Mouse (Mus musculus) right cerebral cortex, adult 18-20 months (tissue): ENCODE results near the gene Nfix.

Source experiments
- DNase-seq: peaks from one replicate; pipeline ENCODE4 v3.0.0; 2022; ENCODE audit warnings: mixed read lengths

The Nfix gene

DNA sequence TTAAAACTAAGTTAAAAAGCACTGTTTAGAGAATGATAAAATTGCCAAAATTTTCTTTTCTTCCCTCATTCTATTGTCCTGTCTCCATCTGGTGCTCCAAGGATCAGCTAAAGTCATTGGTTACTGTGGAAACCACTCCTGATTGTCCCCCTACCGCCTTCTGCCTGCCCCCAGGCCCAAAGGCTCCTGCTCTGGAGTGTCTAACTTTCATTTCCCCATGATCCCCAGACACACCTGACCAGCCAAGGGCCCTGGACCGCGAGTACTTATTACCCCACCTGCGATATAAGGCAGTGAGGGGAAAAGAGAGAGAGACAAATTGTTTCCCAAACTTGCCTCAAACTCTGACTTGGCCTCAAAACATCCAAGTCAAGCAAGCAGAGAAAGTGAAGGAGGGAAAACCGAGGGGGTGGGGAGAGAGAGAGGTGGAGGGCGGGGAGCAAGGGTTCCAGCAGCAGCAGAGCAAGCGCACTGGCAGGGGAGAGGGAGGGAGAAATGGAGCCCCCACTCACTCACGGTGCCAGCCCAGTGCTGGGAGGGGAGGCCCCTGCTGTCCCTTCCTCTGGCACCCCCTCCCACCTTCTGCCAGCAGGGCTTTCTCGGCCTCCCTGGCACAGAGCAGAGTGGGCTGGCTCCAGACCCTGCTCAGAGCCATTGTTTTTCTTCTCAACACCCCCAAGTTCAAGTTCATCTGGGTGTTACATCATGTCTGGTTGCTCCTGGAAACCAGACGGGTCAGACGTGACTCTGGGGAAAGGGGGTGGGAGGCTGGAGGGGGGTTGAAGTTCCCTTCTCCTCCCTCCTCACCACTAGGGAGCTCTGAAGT lies 88.0 kb downstream of the Nfix start:
- no peak for DNase-seq

DNA sequence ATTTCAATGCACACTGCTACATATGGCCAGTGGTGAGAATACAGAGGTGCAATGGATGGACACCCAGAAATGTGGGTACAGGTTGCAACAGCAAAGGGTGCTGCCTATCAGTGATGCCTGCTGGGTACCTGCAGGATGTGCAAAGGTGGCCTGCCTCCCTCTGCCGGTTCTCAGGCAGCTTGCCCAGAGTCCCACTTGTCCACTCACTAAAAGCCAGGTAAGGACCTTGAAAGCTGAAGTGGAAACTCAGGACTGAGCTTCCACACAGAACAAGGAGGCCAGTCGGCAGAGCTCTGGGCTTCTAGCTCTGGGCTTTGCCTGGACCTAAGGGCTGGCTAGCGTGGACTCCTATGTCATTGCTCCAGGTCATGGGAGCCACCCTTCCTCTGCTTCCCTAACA lies 88.8 kb downstream of the Nfix start:
- no peak for DNase-seq

DNA sequence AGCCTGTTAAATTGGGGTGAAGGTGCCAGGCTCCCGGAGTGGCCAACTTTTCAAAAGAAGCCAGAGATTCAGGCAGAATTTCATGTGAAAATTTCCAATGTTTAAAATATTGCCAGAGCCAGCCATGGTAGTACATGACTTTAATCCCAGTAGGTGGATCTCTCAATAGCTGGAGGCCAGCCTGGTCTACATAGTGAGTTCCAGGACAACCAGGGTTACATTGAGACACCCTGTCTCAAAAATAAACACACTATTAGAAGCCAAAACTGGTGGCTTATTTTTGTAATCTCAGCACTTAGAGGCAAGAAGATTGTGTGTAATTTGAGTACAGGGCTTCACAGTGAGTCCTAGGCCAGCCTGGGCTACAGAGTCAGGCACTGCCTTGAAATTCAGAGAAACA lies 90.2 kb downstream of the Nfix start:
- DNase-seq: no peak

DNA sequence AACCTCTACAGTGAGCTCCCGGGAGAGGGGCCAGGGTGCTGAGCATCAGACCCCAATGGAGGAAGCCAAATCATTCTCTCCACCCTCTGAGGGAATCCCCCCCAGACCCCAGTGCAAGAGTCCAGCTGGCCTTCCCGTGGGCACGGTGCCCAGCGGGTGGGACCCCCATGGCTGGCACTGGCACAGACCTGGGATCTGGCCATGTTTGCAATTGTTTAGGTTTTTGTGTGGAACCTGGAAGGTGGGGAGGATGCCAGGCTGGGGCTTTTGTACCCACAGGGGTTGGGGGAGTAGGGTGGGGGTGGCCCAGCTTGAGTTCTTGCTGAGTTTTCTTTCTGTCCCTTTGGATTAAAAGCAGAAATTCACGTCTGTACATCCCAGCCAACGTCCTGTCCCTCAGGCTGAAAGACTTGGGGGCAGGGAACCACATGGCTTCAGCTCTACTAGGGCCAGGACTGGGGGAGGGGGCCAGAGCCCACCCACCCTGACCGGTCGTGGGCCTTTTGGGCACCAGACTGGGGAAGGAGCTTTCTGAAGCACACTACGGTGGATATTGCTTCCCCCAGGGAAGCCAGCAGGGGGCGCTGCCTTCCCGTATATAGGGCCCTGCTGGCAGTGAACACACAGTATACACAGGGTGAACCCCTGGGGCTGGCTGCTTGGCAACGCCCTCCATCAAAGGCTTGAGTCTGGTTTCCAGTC lies 91.2 kb downstream of the Nfix start:
- peak; percentile 81 for DNase-seq

DNA sequence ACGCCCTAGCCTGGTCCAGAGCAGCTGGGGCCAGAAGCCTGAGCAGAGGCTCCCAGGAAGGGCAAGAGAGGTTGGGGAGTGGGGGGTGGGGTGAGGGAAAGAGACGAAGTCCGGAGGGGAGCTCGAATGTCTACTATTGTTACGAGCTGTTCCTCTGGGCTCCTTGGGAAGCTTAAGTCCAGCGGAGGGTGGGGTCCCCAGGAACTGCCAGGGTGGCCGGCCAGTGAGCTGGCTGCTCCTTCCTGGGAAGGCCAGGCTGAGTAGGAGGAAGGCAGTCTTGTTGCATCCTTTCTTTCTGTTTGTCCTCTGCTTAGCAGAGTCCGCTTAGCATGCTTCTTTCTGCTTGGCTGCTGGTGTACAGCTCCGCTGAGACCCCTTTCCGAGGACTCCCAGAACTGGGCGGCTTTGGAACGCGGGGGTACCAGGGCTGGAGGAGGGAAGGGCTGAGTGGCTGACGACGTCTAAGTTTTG lies 92.0 kb downstream of the Nfix start:
- DNase-seq: no peak

DNA sequence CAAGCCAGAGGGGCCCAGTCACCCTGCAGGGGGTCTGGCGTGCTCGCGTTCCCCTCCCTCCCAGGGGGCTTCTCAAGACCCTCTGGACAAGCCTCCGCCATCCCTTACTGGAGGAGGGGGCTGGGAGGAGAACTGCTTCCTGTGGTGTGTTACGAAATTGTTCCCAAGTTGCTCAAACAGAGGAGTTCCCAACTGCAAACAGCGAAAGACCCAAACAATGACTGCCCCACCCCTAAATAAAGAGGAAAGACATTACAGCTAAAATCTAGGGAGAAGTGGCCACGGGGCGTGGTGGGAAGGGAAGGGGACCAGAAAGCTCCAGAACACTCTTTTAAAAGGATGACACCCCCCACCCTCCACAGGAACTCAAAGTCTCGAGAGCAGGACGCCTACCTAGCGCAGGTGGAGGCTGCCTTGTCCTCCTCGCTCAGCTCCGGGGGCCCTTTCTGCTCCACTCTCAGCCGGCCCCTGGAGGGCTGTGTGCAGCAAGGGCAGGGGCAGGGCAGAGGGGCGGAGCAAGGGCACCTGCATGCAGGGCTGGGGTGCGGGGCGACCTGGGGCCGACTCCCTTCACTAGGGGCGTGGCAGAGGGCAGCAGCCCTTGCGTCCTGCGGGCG lies 92.8 kb downstream of the Nfix start:
- no peak for DNase-seq

DNA sequence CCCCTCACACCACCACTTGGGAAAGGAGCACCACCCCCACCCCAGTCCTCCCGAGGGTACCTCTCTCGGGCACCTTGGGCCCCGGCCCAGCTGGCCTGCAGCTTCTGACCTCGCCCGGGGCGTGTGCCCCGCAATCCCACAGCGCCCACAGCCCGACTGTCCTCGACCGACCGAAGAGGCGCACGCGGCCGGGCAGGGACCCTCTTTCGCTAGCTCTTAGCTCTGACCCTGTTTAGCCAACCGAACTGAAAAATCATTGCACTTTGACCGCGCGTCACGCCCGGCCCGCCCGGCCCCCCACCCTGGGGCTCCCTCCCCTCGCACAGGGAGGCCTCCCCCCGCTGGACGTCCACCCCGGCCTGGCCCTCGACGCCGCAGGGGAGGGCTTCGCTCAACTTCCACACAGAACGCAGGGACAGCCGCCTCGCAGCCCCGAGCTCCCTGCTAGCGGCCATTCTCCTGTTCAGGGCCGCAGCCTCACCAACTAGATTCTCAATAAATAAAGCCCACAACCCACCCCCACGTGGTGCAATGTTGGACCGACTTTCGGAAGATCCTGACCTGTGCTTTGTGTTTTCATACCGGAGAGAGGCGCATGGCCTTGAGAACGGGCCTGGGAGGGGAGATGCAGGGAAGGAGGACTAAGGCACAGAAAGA lies 93.4 kb downstream of the Nfix start:
- DNase-seq: no peak

DNA sequence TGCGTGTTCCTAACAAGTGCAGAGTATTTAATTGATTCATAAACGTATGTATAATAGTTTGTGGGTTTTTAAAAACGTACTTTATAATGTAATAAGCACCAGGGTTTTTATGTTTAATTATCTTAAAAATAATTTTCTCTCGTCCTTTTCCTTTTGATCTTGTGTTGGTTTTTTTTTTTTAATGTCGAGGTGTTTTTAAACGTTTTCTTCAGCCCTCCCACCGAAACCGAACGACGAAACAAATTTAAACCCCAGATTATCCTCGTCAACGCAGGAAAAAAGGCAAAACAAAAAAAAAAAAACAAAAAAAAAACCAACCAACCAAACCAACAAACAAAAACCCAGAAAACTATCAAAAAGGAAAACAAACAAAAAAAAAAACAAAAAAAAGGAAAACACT lies 94.2 kb downstream of the Nfix start:
- no peak for DNase-seq

DNA sequence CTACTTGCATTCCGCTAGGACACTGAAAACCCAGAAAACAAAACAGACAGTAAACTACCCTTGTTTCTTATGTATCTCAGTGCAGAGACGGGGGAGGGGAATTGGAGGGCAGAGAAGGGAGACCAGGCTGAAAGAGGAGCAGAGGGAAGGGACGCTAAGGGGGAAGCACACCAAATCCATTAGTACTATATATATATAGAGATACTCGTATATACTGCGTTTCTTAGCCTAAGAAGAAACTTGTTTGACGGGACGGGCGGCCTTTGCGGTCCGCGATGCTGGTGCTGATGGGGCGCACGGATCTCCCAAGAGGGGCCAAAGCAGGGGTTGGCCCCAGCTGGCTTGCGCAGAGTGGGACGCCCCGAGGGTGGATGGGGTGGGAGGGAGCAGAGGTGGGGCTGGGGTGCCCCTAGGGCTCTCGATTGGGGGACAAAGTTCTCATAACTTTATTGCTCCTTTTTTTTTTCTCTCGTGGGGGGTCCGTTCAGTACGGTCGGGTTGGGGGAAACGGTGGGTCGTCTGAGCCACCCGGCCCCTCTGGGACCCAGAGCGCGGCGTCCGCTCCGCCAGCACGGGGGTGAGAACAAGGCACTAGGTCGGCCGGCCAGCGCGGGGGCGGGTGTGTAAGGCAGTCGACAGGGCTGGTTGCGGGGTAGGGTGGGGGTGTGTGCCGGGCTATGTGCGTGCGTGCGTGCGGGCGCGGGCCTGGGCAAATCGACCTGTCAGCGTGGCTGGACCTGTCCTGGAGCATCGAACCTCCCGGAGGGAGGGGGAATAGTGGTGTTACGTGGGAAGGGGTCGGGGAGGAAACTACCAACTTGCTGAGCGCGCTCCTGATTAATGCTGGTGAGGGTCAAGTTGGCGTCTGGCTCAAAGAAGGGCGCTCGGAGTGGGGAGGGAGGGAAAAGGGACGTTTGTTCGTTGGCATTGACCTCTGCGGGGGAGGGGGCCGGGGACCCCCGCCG lies 95.0 kb downstream of the Nfix start:
- no peak for DNase-seq

DNA sequence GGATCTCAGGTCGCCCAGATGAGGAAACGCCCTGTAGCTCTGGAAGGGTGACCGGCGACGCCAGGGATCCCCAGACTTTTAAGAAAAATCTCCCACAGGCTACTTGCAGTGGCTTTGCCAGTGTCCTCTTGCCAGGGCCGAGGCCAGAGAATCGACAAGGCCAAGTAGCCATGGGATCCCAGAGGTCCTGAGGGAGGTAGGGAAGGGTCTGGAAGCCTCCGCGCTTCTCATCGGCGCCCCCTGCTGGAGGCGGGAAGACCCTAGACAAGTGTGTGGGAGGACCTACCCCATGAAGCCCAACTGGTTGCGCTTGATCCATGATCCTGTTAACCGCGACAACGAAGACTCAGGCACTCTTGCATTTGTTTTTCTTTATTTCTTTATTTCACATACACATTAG lies 95.8 kb downstream of the Nfix start:
- peak; percentile 58 for DNase-seq

DNA sequence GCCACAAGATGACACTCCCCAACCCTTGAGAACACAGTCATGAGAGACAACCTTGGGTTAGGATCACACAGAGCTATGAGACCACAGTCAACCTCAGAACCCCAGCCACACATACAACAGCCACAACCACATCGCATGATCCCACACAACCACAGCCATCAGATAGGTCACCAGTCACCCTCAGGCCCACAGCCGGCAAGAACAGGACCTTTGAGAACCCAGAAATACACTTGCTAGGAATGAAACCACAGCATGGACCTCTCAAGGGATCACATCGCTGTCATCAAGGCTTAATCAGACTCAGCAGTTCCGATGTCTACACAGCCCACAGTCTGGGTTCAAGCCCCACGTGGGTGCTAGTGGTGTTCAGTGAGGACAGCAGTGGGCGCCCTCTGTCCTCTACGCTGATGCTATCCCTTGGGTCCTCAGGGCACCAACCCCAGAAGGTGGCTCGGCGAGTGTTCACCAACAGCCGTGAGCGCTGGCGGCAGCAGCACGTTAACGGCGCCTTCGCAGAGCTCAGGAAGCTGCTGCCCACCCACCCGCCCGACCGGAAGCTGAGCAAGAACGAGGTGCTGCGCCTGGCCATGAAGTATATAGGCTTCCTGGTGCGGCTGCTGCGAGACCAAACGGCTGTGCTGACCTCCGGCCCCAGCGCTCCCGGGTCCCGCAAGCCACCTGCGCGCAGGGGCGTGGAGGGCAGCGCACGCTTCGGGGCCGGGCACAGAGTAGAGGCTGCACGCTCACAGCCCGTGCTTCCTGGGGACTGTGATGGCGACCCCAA lies 96.5 kb downstream of the Nfix start:
- no peak for DNase-seq

DNA sequence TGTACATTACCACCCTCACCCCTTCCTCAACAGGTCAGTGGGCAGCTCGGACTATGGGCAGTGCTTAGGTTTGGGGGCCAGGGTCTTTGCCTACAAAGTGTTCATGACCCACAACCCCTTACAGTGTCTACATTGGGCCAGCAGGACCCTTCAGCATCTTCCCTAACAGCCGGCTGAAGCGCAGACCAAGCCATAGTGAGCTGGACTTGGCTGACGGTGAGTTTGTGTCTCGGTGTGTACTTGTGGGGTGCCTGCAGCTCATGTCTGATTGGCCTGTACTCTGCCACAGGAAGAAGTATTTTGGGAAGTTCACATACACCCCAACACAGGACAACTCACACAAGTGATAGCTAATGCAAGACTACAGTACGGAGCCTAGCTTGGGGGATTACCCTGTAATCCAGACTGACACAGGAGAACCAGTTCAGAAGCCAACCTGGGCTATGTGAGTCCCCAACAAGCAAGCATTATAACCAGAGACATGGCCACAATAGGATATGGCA lies 97.1 kb downstream of the Nfix start:
- DNase-seq: no peak

DNA sequence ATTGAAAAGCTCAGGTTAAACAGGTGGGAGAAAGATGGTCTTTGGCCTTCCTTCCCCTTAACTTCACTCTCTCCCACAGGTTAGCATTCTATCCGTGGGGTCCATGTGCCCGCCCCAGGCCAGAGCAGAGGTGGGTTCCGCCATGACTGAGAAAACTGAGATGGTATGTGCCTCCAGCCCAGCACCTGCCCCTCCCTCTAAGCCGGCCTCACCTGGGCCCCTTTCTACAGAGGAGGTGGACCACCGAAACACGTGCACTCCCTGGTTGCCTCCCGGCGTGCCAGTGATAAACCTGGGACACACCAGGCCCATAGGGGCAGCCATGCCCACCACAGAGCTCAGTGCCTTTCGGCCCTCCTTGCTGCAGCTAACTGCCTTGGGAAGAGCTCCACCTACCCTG lies 97.6 kb downstream of the Nfix start:
- DNase-seq: no peak

DNA sequence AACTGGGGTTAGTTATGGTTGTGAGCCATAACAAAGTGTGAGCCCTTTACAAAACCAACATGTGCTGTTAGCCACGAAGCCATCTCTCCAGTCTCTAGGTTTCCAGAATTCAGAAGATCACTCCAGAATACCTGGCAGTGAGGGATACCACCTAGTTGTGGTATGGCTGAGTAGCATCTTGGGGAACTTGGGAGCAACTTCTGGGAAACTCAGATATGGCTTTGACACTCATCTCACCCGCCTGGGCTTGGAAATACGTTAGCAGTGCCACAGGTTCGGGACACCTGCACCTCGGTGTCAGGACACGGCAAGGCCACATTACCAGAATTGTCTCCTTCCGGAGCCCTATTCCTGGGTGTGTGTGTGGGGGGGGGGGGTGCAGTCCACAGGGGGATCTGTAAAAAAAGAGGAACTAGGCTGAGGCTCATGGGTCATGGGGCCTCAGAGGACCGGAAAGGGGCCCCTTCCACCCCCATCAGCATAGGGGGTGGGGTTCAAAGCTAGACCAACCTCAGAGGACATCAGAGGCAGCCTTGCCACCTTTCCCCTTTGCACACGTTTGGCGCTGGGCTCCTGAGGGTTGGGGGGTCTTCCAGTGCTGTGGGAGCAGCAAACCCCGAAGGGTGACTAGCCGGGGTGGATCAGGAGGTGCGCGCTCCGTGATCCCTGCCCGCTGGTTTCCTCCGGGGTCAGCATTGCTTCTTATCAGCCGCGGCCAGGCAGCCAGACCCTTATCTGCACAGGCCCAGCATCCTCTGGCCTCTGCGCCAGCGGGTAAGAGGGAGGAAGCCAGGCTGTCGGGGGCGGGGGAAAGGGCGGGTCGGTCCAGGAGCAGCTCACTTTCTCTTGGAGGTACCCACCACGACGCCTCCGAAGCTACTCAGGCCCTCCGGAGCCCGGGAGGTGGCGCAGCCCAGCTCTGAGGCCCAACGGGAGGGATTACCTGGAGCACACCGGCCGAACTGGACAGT lies 98.9 kb downstream of the Nfix start, which contains the start of gene Lyl1:
Gene Lyl1, plus strand, starts transcription at position 517 of the 971 bp plus-strand sequence.
- DNase-seq: no peak

DNA sequence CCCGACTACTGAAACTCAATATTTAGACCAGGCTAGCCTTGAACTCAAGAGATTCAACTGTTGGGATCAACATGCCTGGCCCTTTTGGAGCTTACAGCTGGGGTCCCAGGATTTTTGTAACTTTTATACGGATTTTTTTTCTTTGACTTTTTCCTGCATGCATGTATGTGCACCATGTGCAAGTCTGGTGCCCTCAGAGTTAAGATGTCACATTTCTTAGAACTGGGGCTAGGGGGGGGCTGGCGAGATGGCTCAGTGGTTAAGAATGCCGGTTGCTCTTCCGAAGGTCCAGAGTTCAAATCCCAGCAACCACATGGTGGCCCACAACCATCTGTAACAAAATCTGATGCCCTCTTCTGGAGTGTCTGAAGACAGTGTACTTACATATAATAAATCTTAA lies 99.6 kb downstream of the Nfix start:
- no peak for DNase-seq

DNA sequence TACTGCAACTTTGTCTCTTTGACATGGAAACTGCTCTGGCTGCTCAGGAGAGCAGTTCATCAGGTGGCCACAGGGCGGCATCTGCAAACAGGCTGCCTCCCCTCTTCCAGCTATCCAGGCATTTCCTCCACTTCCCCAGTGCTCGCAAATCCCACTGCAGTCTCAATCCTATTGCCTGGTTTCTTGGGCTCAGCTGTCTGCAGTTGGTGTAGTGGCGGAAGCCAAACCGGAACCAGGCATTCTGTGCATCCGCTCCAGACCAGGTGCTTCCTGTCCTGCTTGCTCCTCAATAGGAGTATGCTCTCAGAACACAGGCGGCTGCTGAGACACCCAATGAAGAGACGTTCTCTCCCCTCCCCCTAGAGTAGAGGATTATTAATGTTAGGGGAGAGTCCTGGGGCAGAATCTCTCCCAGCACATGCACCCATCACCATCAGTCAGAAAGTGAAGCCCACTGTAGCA lies 100.3 kb downstream of the Nfix start:
- DNase-seq: peak; percentile 56

DNA sequence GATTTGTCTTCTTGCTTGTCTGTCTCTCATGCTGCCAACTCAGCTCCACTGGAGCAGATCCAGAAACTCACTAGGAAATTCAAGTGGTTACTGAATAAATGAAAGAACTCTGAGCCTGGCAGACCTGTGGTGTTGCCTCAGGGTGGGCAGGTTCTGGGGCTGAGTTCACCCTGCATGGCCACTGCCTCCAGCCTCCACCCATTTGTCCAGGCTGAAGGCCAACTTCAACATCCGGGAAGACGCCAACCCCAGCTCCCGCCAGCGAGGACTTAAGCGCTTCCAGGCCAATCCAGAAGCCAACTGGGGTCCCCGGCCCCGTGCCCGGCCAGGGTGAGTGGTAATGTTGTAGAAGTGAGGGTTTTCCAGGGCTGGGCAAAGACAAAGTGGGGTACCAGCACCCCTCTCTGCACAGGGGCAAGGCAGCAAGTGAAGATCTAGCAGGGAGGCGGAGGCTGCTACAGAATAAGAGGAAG lies 101.2 kb downstream of the Nfix start:
- DNase-seq: no peak

DNA sequence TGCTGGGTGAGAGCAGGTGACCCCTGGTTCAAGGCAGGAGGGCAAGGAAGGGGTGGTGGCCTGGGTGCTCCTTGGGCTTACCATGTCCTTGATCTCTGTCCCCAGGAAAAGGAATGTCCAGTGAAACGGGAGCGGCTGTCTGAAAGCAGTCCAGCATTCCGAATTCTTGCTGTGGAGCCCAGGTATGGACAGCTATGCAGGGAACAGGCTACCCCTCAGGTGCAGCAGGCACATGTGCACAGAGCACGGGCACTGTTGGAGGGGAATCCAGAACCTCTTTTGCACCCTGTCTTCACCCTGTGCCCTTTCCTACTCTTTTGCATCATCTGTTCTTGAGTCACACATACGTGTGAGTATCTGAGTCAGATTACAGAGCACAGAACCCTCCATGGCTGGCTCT lies 101.9 kb downstream of the Nfix start:
- no peak for DNase-seq
